ENCODE assay signal across 15 mouse cellular contexts in the genomic region with DNA sequence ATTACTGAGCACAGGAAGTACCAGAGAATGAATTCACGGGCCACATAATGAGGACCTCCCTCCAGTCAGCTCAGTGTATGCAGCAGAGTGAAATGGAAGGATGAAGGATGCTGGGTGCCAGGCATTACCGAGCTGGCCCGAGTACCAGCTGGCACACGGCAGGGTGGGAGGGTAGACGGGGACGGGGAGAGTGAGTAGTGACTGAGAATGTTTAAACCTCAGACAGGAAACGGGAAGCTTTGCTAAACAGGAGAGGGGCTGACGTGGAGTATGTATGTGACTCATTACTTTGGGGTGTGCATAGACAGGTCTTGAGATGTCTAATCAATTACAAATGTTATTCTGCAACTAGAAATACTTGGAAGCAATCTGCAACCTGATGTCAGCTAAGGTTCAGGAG.
A peak's percentile ranks its signal among the peaks of the same experiment; 100 is the strongest.
DNase-seq lines count a peak whose midpoint lies in the region; ATAC-seq and TF ChIP-seq lines count a peak whose summit lies in the region.
"Had no signal": no experiment of that assay in that cellular context is flagged by ENCODE, and none has a peak within 500 bp of the region (broad histone marks: within the 10 kb centered on the region; RNA-seq: fewer than 3 reads in every experiment).

No protein-coding gene starts in this region.

- H3K27ac ChIP-seq in forebrain, postnatal 0 days (ENCODE audit: low read depth, low read length) = no peak overlapping the region
- H3K27ac ChIP-seq in forebrain, embryonic 10.5 days = no peak overlapping the region
- peak overlapping the region; percentile 30; the same call in 1 of the 2 replicates for H3K27ac ChIP-seq in liver, embryonic 12.5 days
- no peak overlapping the region for H3K27ac ChIP-seq in liver, postnatal 0 days (ENCODE audit: low read depth)
- H3K27ac ChIP-seq: kidney, embryonic 15.5 days; limb, embryonic 12.5 days; neural tube, embryonic 15.5 days had no signal

- peaks cover 4% of the 10 kb centered on the region; the same call in 1 of the 2 replicates for H3K4me1 ChIP-seq in forebrain, postnatal 0 days (ENCODE audit: insufficient read depth)
- H3K4me1 ChIP-seq in forebrain, embryonic 10.5 days = peaks cover 36% of the 10 kb centered on the region
- H3K4me1 ChIP-seq in liver, embryonic 12.5 days = peaks cover 55% of the 10 kb centered on the region
- H3K4me1 ChIP-seq in liver, postnatal 0 days (ENCODE audit: insufficient read depth) = peaks cover 20% of the 10 kb centered on the region

- no peaks in the 10 kb centered on the region for H3K27me3 ChIP-seq in forebrain, postnatal 0 days (ENCODE audit: insufficient read depth, low read length)
- H3K27me3 ChIP-seq in forebrain, embryonic 10.5 days (ENCODE audit: poor library complexity, severe bottlenecking) = no peaks in the 10 kb centered on the region
- H3K27me3 ChIP-seq in liver, embryonic 12.5 days (replicated peaks) = no peaks in the 10 kb centered on the region
- no peaks in the 10 kb centered on the region for H3K27me3 ChIP-seq in liver, postnatal 0 days (ENCODE audit: insufficient read depth, low read length)
- H3K27me3 ChIP-seq: kidney, embryonic 15.5 days; neural tube, embryonic 15.5 days had no signal

- WGBS in forebrain, postnatal 0 days = 50% methylated on average over 8 of the region's 8 CpGs
- 78% methylated on average over 8 of the region's 8 CpGs for WGBS in forebrain, embryonic 10.5 days
- 47% methylated on average over 8 of the region's 8 CpGs for WGBS in liver, embryonic 12.5 days (ENCODE audit: insufficient replicate concordance)
- WGBS in liver, postnatal 0 days (ENCODE audit: insufficient replicate concordance) = 42% methylated on average over 8 of the region's 8 CpGs

- no peaks in the 10 kb centered on the region for H3K36me3 ChIP-seq in forebrain, postnatal 0 days (ENCODE audit: insufficient read depth)
- no peaks in the 10 kb centered on the region for H3K36me3 ChIP-seq in forebrain, embryonic 10.5 days (replicated peaks)
- no peaks in the 10 kb centered on the region for H3K36me3 ChIP-seq in liver, embryonic 12.5 days
- H3K36me3 ChIP-seq in liver, postnatal 0 days (replicated peaks; ENCODE audit: insufficient read depth, low read length) = no peaks in the 10 kb centered on the region
- H3K36me3 ChIP-seq: kidney, embryonic 15.5 days; limb, embryonic 12.5 days; neural tube, embryonic 15.5 days had no signal

- no peak for DNase-seq in forebrain, postnatal 0 days
- no peak for DNase-seq in forebrain, embryonic 10.5 days (ENCODE audit: extremely low spot score, low spot score)
- no peak for DNase-seq in liver, postnatal 0 days
- peak; percentile 34 for DNase-seq in fibroblast of lung, adult 2 months (ENCODE audit: low read depth)
- DNase-seq in naive thymus-derived CD4-positive, alpha-beta T cell, adult 2 months (ENCODE audit: low read depth) = peak; percentile 68
- DNase-seq in retina, postnatal 1 day = no peak
- no peak for DNase-seq in urinary bladder, adult 18-20 months (ENCODE audit: low spot score in 2 of 2)
- DNase-seq: gastrocnemius, postnatal 14 days; lung, postnatal 14 days; thymus, postnatal 36 days had no signal

- TF ChIP-seq CTCF in forebrain, postnatal 0 days (IDR thresholded peaks at IDR 0.05; ENCODE audit: low read depth) = no peak
- TF ChIP-seq CTCF in liver, postnatal 0 days (IDR thresholded peaks at IDR 0.05; ENCODE audit: low read depth) = no peak

- H3K9ac ChIP-seq in forebrain, postnatal 0 days = no peak overlapping the region
- no peak overlapping the region for H3K9ac ChIP-seq in liver, embryonic 12.5 days
- H3K9ac ChIP-seq in liver, postnatal 0 days (replicated peaks) = no peak overlapping the region
- H3K9ac ChIP-seq: kidney, embryonic 15.5 days; limb, embryonic 12.5 days; neural tube, embryonic 15.5 days had no signal

- H3K4me2 ChIP-seq in forebrain, postnatal 0 days (ENCODE audit: low read depth) = no peak overlapping the region
- peak overlapping the region; percentile 13; the same call in 1 of the 2 replicates for H3K4me2 ChIP-seq in liver, embryonic 12.5 days
- no peak overlapping the region for H3K4me2 ChIP-seq in liver, postnatal 0 days (ENCODE audit: low read depth, low read length)
- H3K4me2 ChIP-seq: kidney, embryonic 15.5 days; limb, embryonic 12.5 days; neural tube, embryonic 15.5 days had no signal

- no peak overlapping the region for H3K4me3 ChIP-seq in forebrain, postnatal 0 days (ENCODE audit: low read depth, low read length)
- no peak overlapping the region for H3K4me3 ChIP-seq in forebrain, embryonic 10.5 days
- H3K4me3 ChIP-seq in liver, embryonic 12.5 days = no peak overlapping the region
- no peak overlapping the region for H3K4me3 ChIP-seq in liver, postnatal 0 days (ENCODE audit: low read depth, low read length)
- H3K4me3 ChIP-seq: kidney, embryonic 15.5 days; limb, embryonic 12.5 days; neural tube, embryonic 15.5 days had no signal

- H3K9me3 ChIP-seq in forebrain, postnatal 0 days (ENCODE audit: low read length) = no peaks in the 10 kb centered on the region
- H3K9me3 ChIP-seq in forebrain, embryonic 10.5 days = no peaks in the 10 kb centered on the region
- no peaks in the 10 kb centered on the region for H3K9me3 ChIP-seq in liver, embryonic 12.5 days (replicated peaks)
- H3K9me3 ChIP-seq in liver, postnatal 0 days (ENCODE audit: low read length) = no peaks in the 10 kb centered on the region
- H3K9me3 ChIP-seq: kidney, embryonic 15.5 days; limb, embryonic 12.5 days; neural tube, embryonic 15.5 days had no signal

- ATAC-seq in forebrain, postnatal 0 days = 0 out of 2 replicates have a peak, but pooled peaks have one; percentile 29
- peak; percentile 3 for ATAC-seq in liver, embryonic 12.5 days
- no peak for ATAC-seq in liver, postnatal 0 days
- ATAC-seq: midbrain, embryonic 16.5 days had no signal

- TF ChIP-seq EP300 in liver, postnatal 0 days (IDR thresholded peaks at IDR 0.05; ENCODE audit: low read depth) = no peak

Comparison
In these comparisons a context has a peak if more than half of its experiments do, and no peak if none do; other contexts are left out.
1. DNase-seq: peak in fibroblast of lung, adult 2 months (single experiment) and naive thymus-derived CD4-positive, alpha-beta T cell, adult 2 months (single experiment); none in forebrain, postnatal 0 days (single experiment), forebrain, embryonic 10.5 days (single experiment), liver, postnatal 0 days (single experiment), retina, postnatal 1 day (single experiment) and urinary bladder, adult 18-20 months (0 of 2).